Mouse (Mus musculus) hindbrain, embryonic 14.5 days (tissue): ENCODE results near the gene Plaur. TPM values are rescaled to one million over a fixed set of nuclear protein-coding genes. Genes with fewer than 3 reads are reported as not detected.

Experiments
- ATAC-seq: fragments of 200-750 bp; cut with Nextera tagmentation; 2 replicates; pipeline ENCODE4 v1.8.0; 2017; ENCODE audit warnings: moderate number of reproducible peaks, mild to moderate bottlenecking, moderate TSS enrichment, moderate library complexity; ENCODE audit not compliant: low FRiP score
- DNase-seq: peaks from one replicate; pipeline ENCODE4 v3.0.0-alpha.2; 2015; ENCODE audit warnings: low spot score
- H3K27ac ChIP-seq: fragments of 300-500 bp; sonication (generic); 2 replicates; pipeline ENCODE4 v1.5.1; 2014; ENCODE audit warnings: mild to moderate bottlenecking, moderate library complexity
- H3K27me3 ChIP-seq: fragments of 300-500 bp; sonication (generic); 2 replicates; pipeline ENCODE4 v1.6.1; 2014; ENCODE audit warnings: mild to moderate bottlenecking, low read length, mixed read lengths; ENCODE audit not compliant: control insufficient read depth, insufficient read depth
- H3K36me3 ChIP-seq: fragments of 300-500 bp; sonication (generic); replicated peaks from 2 replicates; pipeline ENCODE4 v1.6.1; 2014; ENCODE audit not compliant: control insufficient read depth, insufficient read depth
- H3K4me1 ChIP-seq: fragments of 300-500 bp; sonication (generic); replicated peaks from 2 replicates; pipeline ENCODE4 v1.6.1; 2014; ENCODE audit warnings: antibody characterized with exemption, low read length, mixed read lengths; ENCODE audit not compliant: control insufficient read depth, insufficient read depth
- H3K4me2 ChIP-seq: fragments of 300-500 bp; sonication (generic); replicated peaks from 2 replicates; pipeline ENCODE4 v1.6.1; 2014; ENCODE audit warnings: mild to moderate bottlenecking, moderate library complexity
- H3K4me3 ChIP-seq: fragments of 300-500 bp; sonication (generic); replicated peaks from 2 replicates; pipeline ENCODE4 v1.5.1; 2014; ENCODE audit warnings: mild to moderate bottlenecking, low read length
- H3K9ac ChIP-seq: fragments of 300-500 bp; sonication (generic); 2 replicates; pipeline ENCODE4 v1.6.1; 2014
- H3K9me3 ChIP-seq: fragments of 300-500 bp; sonication (generic); 2 replicates; pipeline ENCODE4 v1.6.1; 2016; ENCODE audit warnings: low read length; ENCODE audit not compliant: control insufficient read depth
- WGBS: fragments of 180-500 bp; shearing (Covaris S2); extraction: QIAGEN DNeasy Blood & Tissue Kit; methylation state at CpG from one replicate; pipeline ENCODE4 v1.1.7; 2014; 5-methylcytosine and 5-hydroxymethylcytosine counted together
- polyA plus RNA-seq: library from polyadenylated mRNA; unstranded; fragments of >200 nt; fragmentation: Nextera tagmentation; extraction: Ambion mirVana; gene quantifications from 2 replicates; pipeline ENCODE4 v1.2.1, GENCODE M21; 2014

The Plaur gene
- polyA plus RNA-seq, 1 experiment from 2014 or later = 1.6 TPM

DNA sequence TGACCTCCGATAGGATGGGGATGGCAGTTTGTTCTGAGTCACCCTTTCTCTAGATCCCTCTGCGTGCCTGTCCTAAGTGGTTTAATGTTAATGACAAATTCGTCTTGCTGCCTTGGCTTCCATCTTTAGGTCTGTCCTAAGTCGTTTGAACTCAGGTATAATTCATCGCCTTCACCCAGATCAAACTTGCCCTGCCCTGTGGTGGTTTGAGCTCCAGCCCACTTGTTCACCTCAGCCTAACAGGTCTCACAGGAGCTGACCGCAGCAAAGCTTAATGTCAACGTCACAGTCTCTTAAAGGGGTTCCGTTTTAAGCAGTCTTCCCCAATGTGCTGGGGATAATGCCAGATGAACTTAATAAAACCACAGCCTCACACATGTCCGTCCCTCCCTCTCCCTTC is 36.4 kb upstream of the Plaur start:
- Histone ChIP-seq H3K36me3 (peaks cover 23% of the 10 kb centered on the region), H3K4me2 (no peak overlapping the region), H3K9me3 (no peaks in the 10 kb centered on the region), H3K4me3 (no peak overlapping the region), H3K9ac (no peak overlapping the region), H3K4me1 (no peaks in the 10 kb centered on the region), H3K27ac (no peak overlapping the region), H3K27me3 (no peaks in the 10 kb centered on the region)
- 90% methylated on average over 9 of the region's 9 CpGs for WGBS
- DNase-seq (no peak), ATAC-seq (no peak)

DNA sequence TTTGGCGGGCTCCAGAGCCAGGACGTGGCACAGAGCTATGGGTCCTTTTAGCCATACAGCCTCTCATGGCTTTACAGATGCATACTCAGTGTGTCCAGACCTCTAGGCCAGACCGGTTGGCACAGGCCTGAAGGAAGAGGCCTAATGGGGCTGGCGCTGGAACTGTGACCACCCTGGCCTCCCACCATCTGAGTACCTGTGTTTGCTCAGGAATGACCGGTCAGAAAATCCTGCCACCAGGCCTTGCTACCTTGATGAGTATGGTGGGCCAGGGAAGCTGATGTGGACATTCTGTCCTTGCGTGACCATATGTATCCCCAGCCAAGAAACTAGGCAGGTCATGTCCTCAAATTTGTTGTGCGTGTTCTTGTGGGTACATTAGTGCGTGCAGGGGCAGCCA is 35.1 kb upstream of the Plaur start:
- Histone ChIP-seq H3K4me1 (no peaks in the 10 kb centered on the region), H3K4me2 (no peak overlapping the region), H3K4me3 (no peak overlapping the region), H3K36me3 (peaks cover 12% of the 10 kb centered on the region), H3K27ac (no peak overlapping the region), H3K27me3 (no peaks in the 10 kb centered on the region), H3K9me3 (no peaks in the 10 kb centered on the region), H3K9ac (no peak overlapping the region)
- DNase-seq = no peak
- WGBS = 97% methylated on average over 8 of the region's 8 CpGs
- no peak for ATAC-seq

DNA sequence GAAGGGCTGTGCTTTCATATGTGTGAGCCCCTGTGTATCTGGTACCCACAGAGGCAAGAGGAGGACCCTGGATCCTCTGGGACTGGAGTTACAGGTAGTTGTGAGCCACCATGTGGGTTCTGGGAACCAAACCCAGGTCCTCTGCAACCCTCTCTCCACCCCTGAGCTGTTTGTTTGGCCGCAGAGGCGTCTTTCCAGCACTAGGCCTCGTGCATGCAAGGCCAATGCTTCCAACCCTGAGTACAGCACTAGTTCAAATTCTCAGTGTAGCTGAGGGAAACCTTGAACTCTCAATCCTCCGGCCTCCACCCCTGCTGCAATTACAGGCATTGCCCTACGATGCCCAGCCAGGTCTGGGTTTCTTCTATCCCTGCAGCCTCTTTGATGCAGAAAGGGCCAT is 33.6 kb upstream of the Plaur start:
- WGBS = 89% methylated on average over 5 of the region's 5 CpGs
- no peak overlapping the region for H3K27ac ChIP-seq
- no peak for DNase-seq
- H3K4me2 ChIP-seq = no peak overlapping the region
- H3K9me3 ChIP-seq = no peaks in the 10 kb centered on the region
- H3K4me1 ChIP-seq = no peaks in the 10 kb centered on the region
- H3K9ac ChIP-seq = no peak overlapping the region
- H3K27me3 ChIP-seq = no peaks in the 10 kb centered on the region; the same call in 1 of the 2 replicates
- H3K4me3 ChIP-seq = no peak overlapping the region
- ATAC-seq = no peak
- no peaks in the 10 kb centered on the region for H3K36me3 ChIP-seq

DNA sequence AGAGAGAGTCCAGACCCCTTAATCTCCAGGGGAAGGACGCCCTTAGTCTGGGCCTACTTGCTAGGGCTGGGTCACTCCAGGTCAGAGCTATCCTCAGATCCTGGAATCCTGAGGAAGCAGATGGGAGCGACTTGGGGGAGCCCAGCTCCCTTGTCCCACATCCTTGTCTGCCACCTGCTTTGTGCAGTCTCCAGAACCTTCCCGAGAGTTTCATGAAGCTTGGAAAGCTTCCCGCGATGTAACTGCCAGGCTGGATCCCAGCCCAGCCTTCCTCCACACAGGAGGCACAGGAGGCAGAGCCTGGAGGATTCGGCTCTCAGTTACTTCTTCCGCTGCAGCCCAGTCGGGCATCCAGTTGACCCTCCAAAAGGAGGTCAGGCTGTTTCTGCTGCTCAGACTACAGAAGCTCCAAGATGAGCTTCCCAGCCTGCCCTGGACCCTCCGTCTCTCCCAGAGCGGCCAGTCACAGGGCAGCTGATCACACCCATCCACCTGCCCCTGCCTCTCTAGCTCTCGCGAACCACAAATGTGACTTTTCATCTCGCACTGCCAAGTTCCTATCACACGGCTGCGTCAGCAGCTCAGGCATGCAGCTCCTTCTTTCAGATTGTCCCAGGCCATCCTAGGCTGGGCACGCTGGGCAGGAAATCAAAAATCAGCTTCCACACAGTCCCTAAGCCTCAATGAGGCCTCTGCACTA is 32.7 kb upstream of the Plaur start:
- H3K27ac ChIP-seq = no peak overlapping the region
- DNase-seq (peak; percentile 39), ATAC-seq (no peak)
- no peaks in the 10 kb centered on the region for H3K9me3 ChIP-seq
- H3K4me1 ChIP-seq = no peaks in the 10 kb centered on the region
- no peaks in the 10 kb centered on the region for H3K36me3 ChIP-seq
- H3K9ac ChIP-seq = no peak overlapping the region
- no peak overlapping the region for H3K4me2 ChIP-seq
- no peaks in the 10 kb centered on the region; the same call in 1 of the 2 replicates for H3K27me3 ChIP-seq
- H3K4me3 ChIP-seq = no peak overlapping the region
- 68% methylated on average over 16 of the region's 16 CpGs for WGBS

DNA sequence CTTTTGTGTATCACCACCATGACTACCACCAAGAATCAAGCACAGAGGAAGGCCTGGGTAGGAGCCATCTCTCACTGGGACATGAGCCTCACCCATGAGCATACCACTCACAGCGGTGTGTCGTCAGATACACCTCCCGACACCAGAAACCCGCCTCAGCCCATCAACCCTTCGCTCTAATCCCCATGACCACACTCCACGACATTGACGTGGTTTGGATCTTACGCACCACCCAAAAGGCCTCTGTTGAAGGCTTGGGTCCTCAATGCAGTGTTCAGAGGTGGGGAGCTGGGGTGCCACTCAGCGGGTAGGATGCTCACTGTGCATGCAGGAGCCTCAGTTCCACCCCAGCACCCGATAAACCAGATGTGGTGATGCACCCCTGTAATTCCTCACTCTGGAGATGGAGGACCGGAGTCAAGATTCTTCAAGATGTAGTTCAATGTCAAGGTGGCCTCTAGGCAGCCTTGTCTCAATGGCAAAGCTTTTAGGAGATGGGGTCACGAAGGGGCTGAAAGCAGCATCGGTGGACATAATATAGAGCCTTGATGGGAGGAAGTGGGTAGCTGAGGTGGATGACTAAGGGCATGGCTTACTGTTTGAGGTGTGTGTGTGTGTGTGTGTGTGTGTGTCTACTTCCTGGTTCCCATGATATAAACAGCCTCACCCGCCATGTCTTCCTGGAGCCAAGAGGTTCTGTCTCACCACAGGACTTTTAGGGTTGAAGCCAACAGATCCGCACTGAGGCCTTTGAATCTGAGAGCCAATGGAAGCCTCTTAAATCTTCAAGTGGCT is 31.5 kb upstream of the Plaur start:
- H3K36me3 ChIP-seq = no peaks in the 10 kb centered on the region
- no peaks in the 10 kb centered on the region for H3K4me1 ChIP-seq
- WGBS = 94% methylated on average over 15 of the region's 15 CpGs
- DNase-seq = no peak
- no peak overlapping the region for H3K4me3 ChIP-seq
- no peak for ATAC-seq
- no peak overlapping the region for H3K27ac ChIP-seq
- H3K27me3 ChIP-seq = no peaks in the 10 kb centered on the region; the same call in 1 of the 2 replicates
- no peaks in the 10 kb centered on the region for H3K9me3 ChIP-seq
- no peak overlapping the region for H3K9ac ChIP-seq
- no peak overlapping the region for H3K4me2 ChIP-seq

DNA sequence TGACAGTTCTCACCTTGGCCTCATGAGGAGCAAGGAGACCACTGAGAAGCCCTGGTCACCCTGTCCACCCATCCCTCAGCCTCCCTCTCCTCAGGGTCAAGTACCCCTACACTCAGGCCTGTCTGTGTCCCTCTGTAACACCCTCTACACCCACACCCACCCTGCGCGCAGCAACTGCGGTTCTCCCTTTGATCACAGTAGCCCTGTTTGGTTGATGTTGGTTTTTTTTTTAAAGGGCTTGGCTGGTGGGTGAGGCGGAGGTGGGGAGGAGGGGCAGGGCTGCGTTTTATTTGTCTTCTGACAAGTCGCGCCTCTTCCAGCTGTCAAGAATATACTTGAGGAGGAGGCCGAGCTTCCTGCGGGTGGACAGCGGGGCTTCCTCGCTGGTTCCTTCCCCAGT is 30.6 kb upstream of the Plaur start:
- Histone ChIP-seq H3K9me3 (no peaks in the 10 kb centered on the region), H3K27me3 (no peaks in the 10 kb centered on the region; the same call in 1 of the 2 replicates), H3K4me2 (no peak overlapping the region), H3K36me3 (no peaks in the 10 kb centered on the region), H3K4me1 (no peaks in the 10 kb centered on the region), H3K9ac (no peak overlapping the region), H3K4me3 (no peak overlapping the region), H3K27ac (no peak overlapping the region)
- no peak for ATAC-seq
- no peak for DNase-seq
- WGBS = 70% methylated on average over 11 of the region's 11 CpGs

DNA sequence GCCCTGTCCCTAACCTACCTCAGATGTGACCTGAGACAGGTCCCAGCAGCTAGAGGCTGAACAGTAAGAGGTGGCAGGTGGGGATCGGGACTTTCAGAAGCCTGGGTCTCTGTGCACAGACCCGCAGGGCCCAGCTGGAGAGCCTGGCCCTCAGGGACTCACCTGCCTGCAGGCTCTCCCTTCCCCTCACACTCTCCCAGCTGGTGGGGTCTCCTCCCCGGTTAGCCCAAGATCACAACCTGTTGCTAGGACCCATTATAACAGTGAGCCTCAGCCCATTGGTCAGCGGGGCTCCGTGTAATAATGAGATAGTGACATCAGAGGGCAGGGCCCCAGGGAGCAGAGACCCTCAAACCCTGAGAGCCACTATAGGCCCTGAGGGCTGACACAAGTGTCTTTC is 27.0 kb upstream of the Plaur start:
- no peak for ATAC-seq

DNA sequence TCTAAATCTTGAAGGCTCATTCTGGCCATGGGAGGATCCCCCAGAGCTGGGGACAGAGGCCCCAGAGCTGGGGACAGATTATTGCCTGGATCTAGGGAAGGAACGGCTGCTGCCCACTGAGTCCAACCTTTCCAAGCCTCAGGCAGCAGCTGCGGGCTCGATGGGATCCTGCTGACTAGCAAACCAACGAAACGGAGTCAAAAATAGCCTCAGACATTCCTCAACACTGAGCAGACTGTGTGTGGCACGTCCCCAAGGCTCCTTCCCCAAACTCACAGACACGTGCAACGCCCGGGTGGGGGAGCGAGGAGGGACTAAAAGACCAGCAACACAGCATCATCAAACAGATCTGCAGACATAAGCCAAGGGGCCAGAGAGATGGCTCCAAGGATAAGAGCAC is 24.3 kb upstream of the Plaur start:
- 69% methylated on average over 10 of the region's 10 CpGs for WGBS
- DNase-seq (no peak), ATAC-seq (no peak)
- Histone ChIP-seq H3K9me3 (no peaks in the 10 kb centered on the region), H3K4me1 (no peaks in the 10 kb centered on the region), H3K27ac (no peak overlapping the region), H3K4me2 (no peak overlapping the region), H3K9ac (no peak overlapping the region), H3K36me3 (no peaks in the 10 kb centered on the region), H3K4me3 (no peak overlapping the region), H3K27me3 (no peaks in the 10 kb centered on the region; the same call in 1 of the 2 replicates)

More for the DNA sequence above, 27.0 kb upstream of the Plaur start:
- Histone ChIP-seq H3K9ac (no peak overlapping the region), H3K27me3 (no peaks in the 10 kb centered on the region; the same call in 1 of the 2 replicates), H3K36me3 (no peaks in the 10 kb centered on the region), H3K4me3 (no peak overlapping the region), H3K4me2 (no peak overlapping the region), H3K4me1 (no peaks in the 10 kb centered on the region), H3K27ac (no peak overlapping the region), H3K9me3 (no peaks in the 10 kb centered on the region)
- 71% methylated on average over 5 of the region's 5 CpGs for WGBS
- no peak for DNase-seq

DNA sequence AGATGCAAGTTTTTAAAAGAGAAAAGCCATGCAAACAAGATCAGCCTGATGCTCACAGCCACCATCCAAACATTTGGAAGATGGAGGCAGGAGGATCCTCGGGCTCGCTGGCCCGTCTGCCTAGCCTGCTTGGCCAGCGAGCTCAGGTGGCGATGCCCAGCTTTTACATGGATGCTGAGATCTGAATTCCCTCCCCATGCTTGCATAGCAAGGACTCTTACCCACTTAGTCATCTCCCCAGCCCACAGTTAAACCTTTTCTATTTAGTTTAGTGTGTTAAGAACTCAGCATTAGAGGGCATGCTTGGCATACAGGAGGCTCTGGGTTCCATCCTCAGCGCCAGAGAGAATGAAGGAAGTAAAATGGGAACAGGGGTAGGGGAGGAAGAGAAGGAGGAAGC is 23.1 kb upstream of the Plaur start:
- WGBS = 83% methylated on average over 6 of the region's 6 CpGs
- ATAC-seq = no peak

More for the DNA sequence above, 23.1 kb upstream of the Plaur start:
- Histone ChIP-seq H3K27me3 (no peaks in the 10 kb centered on the region), H3K36me3 (no peaks in the 10 kb centered on the region), H3K4me3 (no peak overlapping the region), H3K9me3 (no peaks in the 10 kb centered on the region), H3K9ac (no peak overlapping the region), H3K27ac (no peak overlapping the region), H3K4me1 (no peaks in the 10 kb centered on the region), H3K4me2 (no peak overlapping the region)
- no peak for DNase-seq
